Mouse (Mus musculus): ENCODE measurements around the gene Vmn1r185. TPM values are rescaled to one million over a fixed set of nuclear protein-coding genes. Genes with fewer than 3 reads are reported as not detected.
"Not testable (repeated sequence)": the region's sequence is repeated elsewhere in the genome, so short reads cannot be mapped to it uniquely, and the experiment has no call there.

The Vmn1r185 gene
- polyA plus RNA-seq (2015; fragmentation: Nextera tagmentation; extraction: Ambion mirVana): not detected in 2 replicates

DNA sequence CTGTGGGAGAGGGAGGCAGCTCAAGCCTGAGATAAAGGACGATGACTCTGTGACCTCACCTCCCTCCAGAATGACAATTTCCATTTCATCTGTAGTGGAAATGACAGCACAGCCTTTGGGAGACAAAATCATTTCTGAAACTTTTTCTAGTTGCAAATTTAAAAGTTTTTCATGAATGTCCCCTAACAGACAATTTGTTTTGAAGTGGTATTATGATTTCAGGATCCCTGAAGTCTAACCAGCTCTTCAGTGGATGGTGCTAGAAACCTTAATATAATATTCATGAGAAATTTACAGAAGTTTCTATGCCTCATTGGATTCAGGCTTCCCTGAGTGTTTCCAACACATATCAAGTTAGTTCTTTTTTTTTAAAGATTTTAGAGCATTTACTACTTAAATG is at the start of gene Vmn1r185:
TSS of gene Vmn1r185 (minus strand) at position 101 of the 400 bp plus-strand sequence.
- H3K4me2 ChIP-seq; H3K27ac ChIP-seq (replicated peaks); H3K27me3 ChIP-seq; H3K9ac ChIP-seq; H3K9me3 ChIP-seq; ATAC-seq (ENCODE audit: low read depth); H3K36me3 ChIP-seq; H3K4me1 ChIP-seq (replicated peaks); H3K4me3 ChIP-seq: not testable (repeated sequence)
- 86% methylated on average over 1 of the region's 1 CpGs for WGBS

DNA sequence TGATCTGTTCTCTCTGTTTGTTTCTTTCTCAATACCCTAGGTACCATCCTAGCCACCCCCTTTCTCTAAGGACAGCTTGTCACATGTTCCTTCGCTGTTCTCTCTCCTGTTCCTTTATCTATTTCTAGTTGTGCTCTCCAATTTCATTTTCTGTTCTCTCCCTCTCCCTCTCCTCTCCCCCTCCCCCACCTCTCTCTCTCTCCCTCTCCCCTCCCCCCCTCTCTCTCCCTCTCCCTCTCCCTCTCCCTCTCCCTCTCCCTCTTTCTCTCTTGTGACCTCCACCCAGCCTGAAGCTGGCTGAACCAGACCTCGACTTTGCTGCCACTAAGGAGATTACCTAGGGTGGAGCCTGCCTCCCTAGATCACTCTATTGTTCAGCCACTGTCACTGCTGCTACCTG is 49.2 kb upstream of the Vmn1r185 start:
- H3K9me3 ChIP-seq; H3K4me1 ChIP-seq (replicated peaks); H3K27me3 ChIP-seq; ATAC-seq (ENCODE audit: low read depth); H3K4me3 ChIP-seq; H3K4me2 ChIP-seq; H3K36me3 ChIP-seq; H3K9ac ChIP-seq; H3K27ac ChIP-seq (replicated peaks): not testable (repeated sequence)
- 32% methylated on average over 2 of the region's 2 CpGs for WGBS

DNA sequence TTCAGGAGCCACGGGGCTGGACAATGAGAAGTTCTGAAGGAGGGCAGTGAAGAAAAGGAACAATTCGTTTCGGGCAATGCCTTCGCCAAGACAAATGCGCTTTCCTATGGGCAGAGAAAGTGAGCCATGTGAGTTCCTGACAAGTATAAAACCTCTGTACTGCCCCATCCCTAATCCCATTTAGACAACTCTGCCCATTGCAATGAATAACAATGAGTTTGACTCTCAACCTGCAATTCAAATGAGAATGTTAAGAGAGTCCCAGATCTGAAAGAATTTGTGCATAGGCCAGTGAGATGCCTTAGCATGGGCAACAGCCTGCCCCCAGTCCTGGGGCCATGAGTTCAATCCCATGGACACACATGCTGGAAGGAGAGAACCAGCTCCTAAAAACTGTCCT is 47.7 kb upstream of the Vmn1r185 start:
- no peaks in the 10 kb centered on the region for H3K27me3 ChIP-seq
- no peak overlapping the region for H3K9ac ChIP-seq
- no peak overlapping the region for H3K4me2 ChIP-seq
- WGBS: 84% methylated on average over 5 of the region's 5 CpGs
- H3K4me3 ChIP-seq: no peak overlapping the region
- H3K9me3 ChIP-seq: peaks cover 13% of the 10 kb centered on the region
- no peaks in the 10 kb centered on the region for H3K4me1 ChIP-seq (replicated peaks)
- no peak overlapping the region for H3K27ac ChIP-seq (replicated peaks)
- H3K36me3 ChIP-seq: no peaks in the 10 kb centered on the region
- ATAC-seq (ENCODE audit: low read depth): no peak

DNA sequence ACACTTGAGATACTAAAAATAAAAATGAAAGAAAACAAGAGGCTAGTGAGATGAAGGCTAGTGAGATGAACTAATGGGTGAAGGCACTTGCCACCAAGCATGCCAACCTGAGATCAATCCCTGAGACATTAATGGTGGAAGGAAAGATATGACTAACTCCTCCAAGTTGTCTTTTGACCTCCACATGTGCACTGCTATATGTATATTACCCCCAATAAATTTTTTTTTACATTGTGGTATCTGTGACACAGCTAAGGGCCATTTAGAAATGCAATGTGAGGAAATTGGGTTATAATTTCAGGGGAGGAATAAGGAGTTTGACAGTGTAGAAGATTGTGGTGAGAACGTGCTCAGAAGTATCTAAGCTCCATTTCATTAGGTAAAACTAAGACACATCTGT is 28.5 kb downstream of the Vmn1r185 start:
- no peak overlapping the region for H3K4me3 ChIP-seq
- WGBS: 69% methylated on average over 1 of the region's 1 CpGs

DNA sequence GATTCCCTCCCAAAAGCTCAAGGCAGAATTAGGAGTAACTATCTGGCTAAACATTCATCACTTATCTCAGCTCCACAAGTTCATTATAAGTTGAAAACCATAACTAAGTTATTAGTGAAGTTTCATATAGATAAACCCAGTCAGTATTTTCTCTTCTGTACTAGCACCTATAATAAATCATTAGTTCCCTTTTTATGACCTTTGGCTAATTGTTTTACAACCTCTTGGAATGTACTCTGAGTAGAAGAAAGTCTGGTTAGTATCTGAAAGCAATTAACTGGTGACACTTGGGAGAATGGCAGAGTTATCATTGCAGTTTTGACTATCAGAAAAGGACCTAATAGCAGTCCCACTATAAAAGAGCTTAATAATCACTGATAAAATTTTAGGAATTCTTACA is 29.2 kb downstream of the Vmn1r185 start:
- H3K4me3 ChIP-seq: no peak overlapping the region
- no peak overlapping the region for H3K9ac ChIP-seq
- H3K36me3 ChIP-seq: no peaks in the 10 kb centered on the region
- no peak overlapping the region for H3K27ac ChIP-seq (replicated peaks)
- H3K4me1 ChIP-seq (replicated peaks): no peaks in the 10 kb centered on the region
- no peak overlapping the region for H3K4me2 ChIP-seq
- no peaks in the 10 kb centered on the region for H3K9me3 ChIP-seq
- ATAC-seq (ENCODE audit: low read depth): no peak
- no peaks in the 10 kb centered on the region for H3K27me3 ChIP-seq

More for the DNA sequence above, 28.5 kb downstream of the Vmn1r185 start:
- Histone ChIP-seq H3K4me1 (replicated peaks) (no peaks in the 10 kb centered on the region), H3K4me2 (no peak overlapping the region), H3K27ac (replicated peaks) (no peak overlapping the region), H3K36me3 (no peaks in the 10 kb centered on the region), H3K9me3 (no peaks in the 10 kb centered on the region), H3K27me3 (no peaks in the 10 kb centered on the region), H3K9ac (no peak overlapping the region)
- no peak for ATAC-seq (ENCODE audit: low read depth)

Other genes starting within 250 kb of the Vmn1r185 start
- not detected in 2 replicates for gene Nlrp9c, start 214.8 kb downstream of the Vmn1r185 start, polyA plus RNA-seq (2015; fragmentation: Nextera tagmentation; extraction: Ambion mirVana)
- gene Nlrp4a, start 183.4 kb downstream of the Vmn1r185 start, polyA plus RNA-seq (2015; fragmentation: Nextera tagmentation; extraction: Ambion mirVana): not detected in 2 replicates
- gene Nlrp9a, start 83.4 kb downstream of the Vmn1r185 start, polyA plus RNA-seq (2015; fragmentation: Nextera tagmentation; extraction: Ambion mirVana): not detected in 2 replicates
- not detected in 2 replicates for gene Cyp2b23, start 68.0 kb upstream of the Vmn1r185 start, polyA plus RNA-seq (2015; fragmentation: Nextera tagmentation; extraction: Ambion mirVana)
- 0.22 and 0.42 TPM in 2 replicates for gene Cyp2b19, start 138.7 kb upstream of the Vmn1r185 start, polyA plus RNA-seq (2015; fragmentation: Nextera tagmentation; extraction: Ambion mirVana)
- not detected in 2 replicates for gene Cyp2g1, start 190.4 kb upstream of the Vmn1r185 start, polyA plus RNA-seq (2015; fragmentation: Nextera tagmentation; extraction: Ambion mirVana)
- not detected in 2 replicates for gene Cyp2a5, start 216.8 kb upstream of the Vmn1r185 start, polyA plus RNA-seq (2015; fragmentation: Nextera tagmentation; extraction: Ambion mirVana)

All from neural tube, embryonic 13.5 days (tissue).